Mouse (Mus musculus): ENCODE data around the gene Slc25a22. TPM values are rescaled to one million over a fixed set of nuclear protein-coding genes. Genes with fewer than 3 reads are reported as not detected.

Gene Slc25a22
- polyA plus RNA-seq, 1 experiment from 2014 or later: 13.3 TPM

GRCm38 (mm10) chr7:141426948-141427730, 10.6 kb downstream of the Slc25a22 start:
- no peak for ATAC-seq (ENCODE audit: insufficient number of reproducible peaks, insufficient read depth, low FRiP score, low read depth)
- H3K27ac ChIP-seq (replicated peaks in 1 of 2; ENCODE audit: control insufficient read depth in 1 of 2, insufficient read depth in 1 of 2, low read depth in 2 of 2, low read length in 2 of 2): no peak overlapping the region
- H3K36me3 ChIP-seq (ENCODE audit: control insufficient read depth, insufficient read depth, low read length): peaks cover 20% of the 10 kb centered on the region
- H3K27me3 ChIP-seq (ENCODE audit: control insufficient read depth, insufficient read depth, low read length): no peaks in the 10 kb centered on the region
- 79% methylated on average over 12 of the region's 12 CpGs for WGBS
- no peak overlapping the region for H3K4me2 ChIP-seq (ENCODE audit: low read length)
- H3K4me1 ChIP-seq (ENCODE audit: control insufficient read depth in 2 of 2, insufficient read depth in 2 of 2, low read length in 2 of 2): peaks cover 18 to 22% of the 10 kb centered on the region in 2 experiments
- no peak overlapping the region for H3K9ac ChIP-seq (ENCODE audit: low read length)
- no peak overlapping the region for H3K4me3 ChIP-seq (ENCODE audit: control insufficient read depth in 1 of 2, insufficient read depth in 1 of 2, low read depth in 1 of 2, low read length in 2 of 2)
- H3K9me3 ChIP-seq (ENCODE audit: control insufficient read depth, low read length): no peaks in the 10 kb centered on the region

DNA sequence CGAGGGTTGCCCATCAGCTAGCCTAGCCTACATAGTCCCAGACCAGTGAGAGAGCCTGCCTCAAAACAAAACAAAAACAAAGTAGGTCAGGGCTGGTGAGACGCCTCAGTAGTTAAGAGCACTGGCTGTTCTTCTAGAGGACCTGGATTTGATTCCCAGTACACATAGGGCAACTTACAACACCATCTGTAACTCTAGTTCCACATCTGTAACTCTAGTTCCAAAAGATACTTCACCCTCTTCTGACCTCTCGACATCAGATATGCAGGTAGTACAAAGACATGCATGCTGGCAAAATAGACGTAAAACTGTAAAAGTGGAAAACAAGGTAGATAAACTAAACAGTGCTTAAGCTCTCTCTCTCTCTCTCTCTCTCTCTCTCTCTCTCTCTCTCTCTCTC, 13.9 kb downstream of the Slc25a22 start:
- WGBS: 65% methylated on average over 4 of the region's 4 CpGs
- Histone ChIP-seq H3K36me3 (ENCODE audit: control insufficient read depth, insufficient read depth, low read length) (no peaks in the 10 kb centered on the region), H3K4me1 (ENCODE audit: control insufficient read depth in 2 of 2, insufficient read depth in 2 of 2, low read length in 2 of 2) (peaks cover 4 to 5% of the 10 kb centered on the region in 2 experiments), H3K9me3 (ENCODE audit: control insufficient read depth, low read length) (no peaks in the 10 kb centered on the region), H3K4me3 (ENCODE audit: control insufficient read depth in 1 of 2, insufficient read depth in 1 of 2, low read depth in 1 of 2, low read length in 2 of 2) (no peak overlapping the region), H3K4me2 (ENCODE audit: low read length) (no peak overlapping the region), H3K27me3 (ENCODE audit: control insufficient read depth, insufficient read depth, low read length) (no peaks in the 10 kb centered on the region), H3K27ac (replicated peaks in 1 of 2; ENCODE audit: control insufficient read depth in 1 of 2, insufficient read depth in 1 of 2, low read depth in 2 of 2, low read length in 2 of 2) (no peak overlapping the region), H3K9ac (ENCODE audit: low read length) (no peak overlapping the region)
- no peak for ATAC-seq (ENCODE audit: insufficient number of reproducible peaks, insufficient read depth, low FRiP score, low read depth)

DNA sequence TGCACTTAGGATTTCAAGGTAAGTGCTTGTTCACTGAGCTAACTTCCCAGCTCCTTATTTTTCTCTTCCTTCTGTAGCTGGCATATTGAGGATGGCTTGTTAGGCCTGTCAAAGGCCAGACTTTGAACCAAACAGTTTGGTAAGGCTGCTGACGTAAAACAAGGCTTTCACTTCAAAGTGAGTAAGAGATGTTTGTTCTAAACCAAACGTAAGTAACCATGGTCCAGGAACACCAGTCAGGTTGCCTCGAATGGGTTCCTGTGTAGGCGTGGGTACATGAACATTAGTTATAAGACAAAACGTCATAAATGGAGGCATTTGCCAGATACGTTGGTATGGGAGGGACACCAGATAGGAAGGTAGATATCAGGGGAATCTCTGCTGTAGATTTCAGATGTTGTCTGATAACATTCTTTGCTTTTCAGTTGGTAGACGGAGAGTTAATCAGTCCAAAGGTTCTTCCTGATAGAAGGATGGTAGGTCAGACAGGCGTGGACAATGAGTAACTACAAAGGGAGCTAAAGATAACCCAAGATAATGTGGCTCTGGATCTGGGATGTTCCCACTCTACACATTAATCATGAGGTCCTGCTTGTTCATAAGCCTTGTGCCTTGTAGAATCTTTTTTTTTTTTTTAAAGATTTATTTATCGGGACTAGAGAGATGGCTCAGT, 17.5 kb downstream of the Slc25a22 start:
- no peaks in the 10 kb centered on the region for H3K9me3 ChIP-seq (ENCODE audit: control insufficient read depth, low read length)
- H3K27me3 ChIP-seq (ENCODE audit: control insufficient read depth, insufficient read depth, low read length): no peaks in the 10 kb centered on the region
- no peaks in the 10 kb centered on the region for H3K36me3 ChIP-seq (ENCODE audit: control insufficient read depth, insufficient read depth, low read length)
- ATAC-seq (ENCODE audit: insufficient number of reproducible peaks, insufficient read depth, low FRiP score, low read depth): no peak
- H3K4me2 ChIP-seq (ENCODE audit: low read length): no peak overlapping the region
- WGBS: 72% methylated on average over 9 of the region's 9 CpGs
- H3K9ac ChIP-seq (ENCODE audit: low read length): no peak overlapping the region
- no peak overlapping the region for H3K27ac ChIP-seq (replicated peaks in 1 of 2; ENCODE audit: control insufficient read depth in 1 of 2, insufficient read depth in 1 of 2, low read depth in 2 of 2, low read length in 2 of 2)
- H3K4me3 ChIP-seq (ENCODE audit: control insufficient read depth in 1 of 2, insufficient read depth in 1 of 2, low read depth in 1 of 2, low read length in 2 of 2): no peak overlapping the region
- H3K4me1 ChIP-seq (ENCODE audit: control insufficient read depth in 2 of 2, insufficient read depth in 2 of 2, low read length in 2 of 2): no peaks in the 10 kb centered on the region

DNA sequence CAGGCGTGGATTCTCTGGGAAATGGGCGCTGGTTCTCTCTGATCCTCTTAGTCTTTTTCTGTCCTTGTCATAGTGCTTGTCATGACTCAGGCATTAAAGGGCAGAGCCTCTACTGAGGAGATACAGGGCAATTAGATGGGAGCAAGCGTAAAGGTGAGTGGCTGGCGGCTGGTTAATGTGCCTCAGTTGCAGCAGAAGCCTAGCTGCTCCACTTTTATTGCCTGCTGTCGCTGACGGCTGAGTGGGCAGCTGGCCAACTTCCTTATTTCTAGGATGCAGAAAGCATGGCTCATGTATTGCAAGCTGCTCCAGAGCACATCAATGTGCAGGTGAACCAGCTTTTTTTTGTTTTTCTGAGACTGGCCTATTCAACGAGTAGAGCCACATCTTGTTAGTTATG, 18.7 kb downstream of the Slc25a22 start:
- no peak overlapping the region for H3K9ac ChIP-seq (ENCODE audit: low read length)
- WGBS: 58% methylated on average over 7 of the region's 7 CpGs
- H3K4me3 ChIP-seq (ENCODE audit: control insufficient read depth in 1 of 2, insufficient read depth in 1 of 2, low read depth in 1 of 2, low read length in 2 of 2): no peak overlapping the region
- H3K4me1 ChIP-seq (ENCODE audit: control insufficient read depth in 2 of 2, insufficient read depth in 2 of 2, low read length in 2 of 2): no peaks in the 10 kb centered on the region; a peak in 1 of 4 replicates
- no peaks in the 10 kb centered on the region for H3K36me3 ChIP-seq (ENCODE audit: control insufficient read depth, insufficient read depth, low read length)
- H3K27ac ChIP-seq (replicated peaks in 1 of 2; ENCODE audit: control insufficient read depth in 1 of 2, insufficient read depth in 1 of 2, low read depth in 2 of 2, low read length in 2 of 2): no peak overlapping the region
- H3K4me2 ChIP-seq (ENCODE audit: low read length): no peak overlapping the region
- H3K27me3 ChIP-seq (ENCODE audit: control insufficient read depth, insufficient read depth, low read length): no peaks in the 10 kb centered on the region
- H3K9me3 ChIP-seq (ENCODE audit: control insufficient read depth, low read length): no peaks in the 10 kb centered on the region
- no peak for ATAC-seq (ENCODE audit: insufficient number of reproducible peaks, insufficient read depth, low FRiP score, low read depth)

DNA sequence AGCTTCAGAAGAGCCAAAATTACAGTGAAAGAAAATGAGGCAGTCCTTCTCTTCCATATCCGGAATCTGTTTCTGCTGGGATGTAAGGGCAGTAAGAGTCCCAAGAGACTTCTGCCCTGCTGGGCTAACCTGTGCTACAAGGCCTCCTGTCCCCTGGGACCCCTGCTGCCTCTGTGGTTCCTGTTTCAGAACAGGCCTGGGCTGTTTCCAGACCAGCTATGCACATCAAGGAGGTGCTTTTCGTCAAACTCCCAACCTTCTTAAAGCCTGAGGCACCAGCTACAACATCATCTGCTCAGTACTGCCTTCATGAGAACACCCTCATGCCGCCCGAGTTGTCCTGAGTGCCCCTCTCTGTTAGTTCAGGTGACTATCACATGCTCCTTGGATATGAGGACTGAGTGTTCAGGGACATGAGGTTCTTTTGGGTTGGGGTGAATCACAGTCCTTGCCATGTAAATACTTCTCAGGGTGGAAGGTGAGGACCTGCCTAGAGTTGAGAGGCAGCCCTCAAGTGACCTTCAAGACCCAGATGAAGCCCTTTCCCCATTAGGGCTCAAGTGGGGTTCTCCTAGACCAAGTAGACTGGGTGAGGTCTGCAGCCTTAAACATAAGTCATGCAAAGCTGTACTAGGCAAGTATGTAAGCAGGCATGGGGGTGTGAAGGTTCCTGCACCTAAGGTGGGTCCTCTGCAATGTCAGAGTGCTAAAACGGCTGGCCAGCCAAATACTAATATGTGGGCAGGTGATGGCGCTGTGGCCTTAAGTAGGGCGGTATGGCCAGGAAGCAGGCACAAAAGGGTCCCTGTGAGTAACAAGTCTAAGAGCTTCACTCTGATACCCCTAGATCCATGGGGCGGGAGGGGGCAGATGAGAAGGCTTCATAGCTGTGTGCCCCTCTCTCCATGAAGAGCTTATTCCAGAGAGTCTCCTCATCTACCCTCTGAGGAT, 19.7 kb downstream of the Slc25a22 start:
- 63% methylated on average over 8 of the region's 8 CpGs for WGBS
- ATAC-seq (ENCODE audit: insufficient number of reproducible peaks, insufficient read depth, low FRiP score, low read depth): no peak
- Histone ChIP-seq H3K9me3 (ENCODE audit: control insufficient read depth, low read length) (no peaks in the 10 kb centered on the region), H3K4me3 (ENCODE audit: control insufficient read depth in 1 of 2, insufficient read depth in 1 of 2, low read depth in 1 of 2, low read length in 2 of 2) (no peak overlapping the region), H3K9ac (ENCODE audit: low read length) (no peak overlapping the region), H3K4me1 (ENCODE audit: control insufficient read depth in 2 of 2, insufficient read depth in 2 of 2, low read length in 2 of 2) (peaks cover 0 to 3% of the 10 kb centered on the region in 2 experiments; a peak in 2 of 4 replicates), H3K4me2 (ENCODE audit: low read length) (no peak overlapping the region), H3K36me3 (ENCODE audit: control insufficient read depth, insufficient read depth, low read length) (no peaks in the 10 kb centered on the region), H3K27me3 (ENCODE audit: control insufficient read depth, insufficient read depth, low read length) (no peaks in the 10 kb centered on the region), H3K27ac (replicated peaks in 1 of 2; ENCODE audit: control insufficient read depth in 1 of 2, insufficient read depth in 1 of 2, low read depth in 2 of 2, low read length in 2 of 2) (no peak overlapping the region)

- H3K4me1 ChIP-seq (ENCODE audit: control insufficient read depth in 2 of 2, insufficient read depth in 2 of 2, low read length in 2 of 2): peaks cover 0 to 6% of the 10 kb centered on the region in 2 experiments; a peak in 2 of 4 replicates
- H3K4me3 ChIP-seq (ENCODE audit: control insufficient read depth in 1 of 2, insufficient read depth in 1 of 2, low read depth in 1 of 2, low read length in 2 of 2): no peak overlapping the region
- no peak overlapping the region for H3K27ac ChIP-seq (replicated peaks in 1 of 2; ENCODE audit: control insufficient read depth in 1 of 2, insufficient read depth in 1 of 2, low read depth in 2 of 2, low read length in 2 of 2)
- H3K4me2 ChIP-seq (ENCODE audit: low read length): no peak overlapping the region
- no peak overlapping the region for H3K9ac ChIP-seq (ENCODE audit: low read length)
- 81% methylated on average over 6 of the region's 6 CpGs for WGBS
- peaks cover 5% of the 10 kb centered on the region for H3K36me3 ChIP-seq (ENCODE audit: control insufficient read depth, insufficient read depth, low read length)
- H3K27me3 ChIP-seq (ENCODE audit: control insufficient read depth, insufficient read depth, low read length): no peaks in the 10 kb centered on the region
- no peaks in the 10 kb centered on the region for H3K9me3 ChIP-seq (ENCODE audit: control insufficient read depth, low read length)
- ATAC-seq (ENCODE audit: insufficient number of reproducible peaks, insufficient read depth, low FRiP score, low read depth): no peak
These were observed 21.4 kb downstream of the Slc25a22 start for GRCm38 (mm10) chr7:141416144-141416841.
